Mouse (Mus musculus) hindlimb bud, embryonic 11.5 days (tissue): ENCODE data around the gene Ppfibp1.

Source experiments
- DNase-seq: peaks from one replicate; pipeline ENCODE4 v3.0.0-alpha.2; 2012; ENCODE audit warnings: low read depth, low spot score; ENCODE audit errors: extremely low spot score

Ppfibp1 gene

DNA sequence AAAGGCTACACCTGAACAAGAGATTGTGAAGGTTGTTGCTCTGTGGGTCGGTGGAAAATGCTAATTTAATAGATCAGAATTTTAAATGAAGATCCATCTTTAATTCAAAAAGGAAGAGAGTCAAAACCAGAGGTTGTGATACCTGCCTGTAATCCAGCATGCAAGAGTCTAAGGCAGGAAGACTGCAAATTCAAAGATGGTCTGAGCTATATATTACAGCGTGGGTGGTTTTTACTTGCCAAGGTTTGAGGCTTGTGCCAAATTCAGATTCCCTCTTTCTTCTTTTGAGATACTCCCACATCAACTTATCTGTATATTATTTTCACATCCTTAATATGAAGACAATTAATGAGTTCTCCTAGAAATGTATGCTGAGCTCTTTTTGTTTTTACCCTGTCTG is 140.1 kb downstream of the Ppfibp1 start:
- DNase-seq: no peak

DNA sequence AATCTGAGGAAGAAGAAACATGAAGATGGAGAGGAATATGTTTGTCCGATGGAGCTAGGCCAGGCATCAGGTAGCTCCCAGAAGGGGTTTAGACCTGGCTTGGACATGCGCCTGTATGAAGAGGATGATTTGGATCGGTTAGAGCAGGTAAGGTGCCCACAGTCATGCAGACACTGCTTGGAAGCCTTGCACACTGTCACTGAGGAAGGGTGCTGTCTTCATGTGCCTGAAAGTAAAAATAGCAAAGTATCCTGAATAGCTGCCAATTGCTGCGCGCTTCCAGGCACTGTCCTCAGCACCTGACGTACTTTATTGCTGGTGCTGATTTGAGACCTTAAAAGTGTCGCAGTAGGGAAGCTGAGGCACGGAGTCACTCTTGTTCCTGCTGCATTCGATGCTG is 141.3 kb downstream of the Ppfibp1 start:
- no peak for DNase-seq

DNA sequence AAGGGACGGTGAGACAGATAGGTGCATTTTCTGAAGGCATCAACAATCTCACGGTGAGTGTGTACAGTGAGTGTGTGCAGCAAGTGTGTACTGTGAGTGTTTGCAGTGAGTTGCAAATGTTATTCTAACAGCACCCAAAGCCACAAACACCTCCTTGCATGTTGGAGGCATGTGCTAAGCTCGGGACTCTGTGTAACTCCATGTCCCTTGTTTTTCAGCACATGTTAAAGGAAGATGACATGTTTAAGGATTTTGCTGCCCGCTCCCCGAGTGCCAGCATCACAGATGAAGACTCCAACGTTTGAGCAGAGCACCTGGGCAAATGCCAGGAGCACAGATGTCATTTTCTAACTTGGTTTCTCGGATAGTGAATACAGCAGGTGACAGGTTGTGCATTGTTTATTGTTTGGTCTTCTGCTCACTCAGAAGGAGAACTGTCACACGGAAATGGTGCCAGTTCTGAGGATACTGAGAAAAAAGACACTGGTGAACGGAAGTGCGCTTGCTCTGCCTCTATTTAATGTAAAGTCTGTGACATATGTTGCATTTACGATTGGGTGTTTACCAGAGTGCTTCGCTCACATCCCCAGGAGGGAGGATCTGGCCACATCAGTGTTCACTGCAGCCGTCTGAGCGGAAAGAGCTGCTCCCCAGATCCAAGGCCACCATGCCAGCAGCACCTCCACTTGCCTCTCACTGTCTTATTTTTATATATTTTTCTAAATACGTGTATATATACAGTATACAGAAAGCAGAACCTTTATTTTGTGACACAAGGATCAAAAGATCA is 142.0 kb downstream of the Ppfibp1 start:
- no peak for DNase-seq

DNA sequence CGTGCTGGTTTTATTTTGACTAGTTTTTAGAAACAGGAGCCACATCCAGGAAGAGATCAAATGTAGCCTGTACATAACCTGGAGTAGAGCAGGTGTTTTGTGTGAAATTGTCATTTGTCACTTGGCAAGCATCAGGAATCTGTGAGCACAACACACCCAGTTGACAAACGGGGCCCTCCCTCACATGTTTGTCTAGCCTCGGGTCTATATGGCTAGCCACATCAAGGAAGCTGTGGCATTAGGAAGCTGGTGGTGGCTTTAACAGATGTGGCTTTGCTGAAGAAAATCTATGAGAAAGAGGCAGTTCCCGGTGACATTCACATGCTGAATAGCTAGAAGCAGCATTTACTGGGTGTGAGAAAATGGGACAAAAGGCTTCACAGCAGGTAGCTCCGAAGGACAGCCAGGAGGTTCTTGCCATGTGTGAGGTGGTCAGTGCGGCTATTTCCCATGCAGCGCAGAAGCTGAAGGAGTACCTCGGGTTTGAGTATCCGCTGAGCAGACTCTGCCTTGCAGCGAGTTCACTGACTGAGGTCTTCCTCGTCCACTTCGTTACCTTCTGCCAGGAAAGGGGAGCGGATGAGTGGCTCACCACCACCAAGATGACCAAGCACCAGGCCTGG is 144.1 kb downstream of the Ppfibp1 start, which contains the start of gene Rep15:
Gene Rep15, plus strand, starts transcription at position 282 of the 623 bp plus-strand sequence.
- no peak for DNase-seq

DNA sequence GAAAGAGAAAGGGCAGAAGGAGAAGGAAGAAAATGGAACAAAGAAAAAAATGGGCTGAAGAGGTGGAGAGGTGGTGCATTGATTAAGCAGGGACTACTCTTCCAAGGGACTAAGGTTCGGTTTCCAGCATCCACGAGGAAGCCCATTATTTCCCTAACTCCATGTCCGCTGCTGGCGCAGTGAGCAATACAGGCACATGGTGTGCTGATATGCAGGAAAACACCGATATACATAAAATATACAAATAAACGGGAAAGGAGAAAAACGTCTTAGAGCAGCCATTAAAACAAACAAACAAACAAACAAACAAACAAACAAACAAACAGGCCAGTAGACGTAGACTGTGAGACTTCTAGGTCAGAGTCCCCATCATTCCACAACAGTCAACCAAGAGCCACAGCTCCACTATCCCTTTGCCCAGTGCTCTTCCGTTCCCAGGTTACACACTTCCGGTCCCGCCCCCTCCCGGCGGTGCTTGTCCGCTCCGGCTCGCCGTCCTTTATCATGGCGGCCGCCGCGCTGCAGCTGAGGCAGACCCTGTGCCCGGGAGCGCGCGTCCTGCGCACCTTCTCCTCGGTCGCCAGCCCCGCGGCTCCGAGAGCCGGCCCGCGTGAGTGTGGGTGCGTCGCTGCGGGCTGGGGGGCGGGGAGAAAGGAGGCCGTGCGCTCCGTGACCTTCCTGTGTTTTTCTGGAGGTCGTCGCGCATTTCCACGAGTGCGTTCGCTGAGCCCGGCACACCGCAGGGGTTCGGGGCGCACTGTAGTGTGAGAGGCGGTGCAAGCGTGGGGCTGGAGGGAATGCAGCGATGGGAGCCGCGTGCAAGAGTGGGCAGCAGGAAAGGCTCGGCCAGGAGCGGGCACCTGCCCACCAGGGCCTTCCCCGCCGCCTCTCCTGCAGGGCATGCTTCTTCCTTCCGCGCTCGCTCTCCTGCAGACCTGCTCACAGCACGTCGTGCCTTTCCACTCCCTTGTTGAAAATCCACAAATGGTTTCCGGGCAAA is 154.3 kb downstream of the Ppfibp1 start, which contains the start of gene Mrps35:
Gene Mrps35, plus strand, starts transcription at position 474 of the 1,000 bp plus-strand sequence.
- DNase-seq: peak; percentile 69

DNA sequence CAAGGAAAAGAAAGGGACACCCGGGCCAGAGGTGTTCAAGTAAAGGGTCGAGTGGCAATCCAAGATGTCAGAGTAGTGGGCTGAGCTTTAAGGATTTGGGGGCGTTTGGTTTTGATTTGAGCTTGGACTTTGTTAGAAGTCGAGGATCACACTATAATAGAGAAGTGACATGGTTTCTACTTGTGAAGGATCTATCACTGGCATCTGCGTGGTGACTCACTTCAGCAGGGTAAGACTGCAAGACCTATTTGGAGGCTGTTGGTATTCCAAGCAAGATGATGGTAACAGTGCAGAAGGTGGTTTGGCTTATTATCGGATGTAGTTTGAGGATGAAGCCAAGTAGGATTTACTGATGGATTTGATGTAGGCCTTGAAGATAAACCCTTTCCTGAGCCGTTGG is 155.3 kb downstream of the Ppfibp1 start:
- no peak for DNase-seq

DNA sequence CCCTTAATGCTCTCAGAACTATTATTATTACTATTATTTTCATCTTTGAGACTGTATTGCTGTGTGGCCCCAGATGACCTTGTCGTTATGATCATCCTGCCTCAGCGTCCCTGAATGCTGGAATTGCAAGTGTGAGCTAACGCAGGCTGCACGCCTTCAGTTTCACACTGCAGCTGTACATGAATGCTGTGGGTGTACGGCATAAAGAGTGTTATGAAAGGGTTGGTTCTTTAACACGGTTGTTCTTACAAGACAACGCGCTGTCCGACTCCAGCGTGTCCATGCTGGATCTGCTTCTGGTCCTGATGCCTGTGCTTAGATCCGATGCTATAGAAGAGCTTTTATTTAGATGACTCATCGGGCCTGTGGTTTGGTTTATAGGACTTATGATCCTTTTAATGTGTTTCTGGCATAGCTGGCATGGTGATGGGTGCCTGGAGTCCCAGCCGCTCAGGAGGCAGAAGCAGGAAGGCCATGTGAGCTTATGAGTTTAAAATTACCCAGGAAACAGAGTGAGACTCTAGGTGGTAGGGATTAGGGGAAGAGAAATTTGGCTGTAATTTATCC is 161.0 kb downstream of the Ppfibp1 start:
- no peak for DNase-seq

DNA sequence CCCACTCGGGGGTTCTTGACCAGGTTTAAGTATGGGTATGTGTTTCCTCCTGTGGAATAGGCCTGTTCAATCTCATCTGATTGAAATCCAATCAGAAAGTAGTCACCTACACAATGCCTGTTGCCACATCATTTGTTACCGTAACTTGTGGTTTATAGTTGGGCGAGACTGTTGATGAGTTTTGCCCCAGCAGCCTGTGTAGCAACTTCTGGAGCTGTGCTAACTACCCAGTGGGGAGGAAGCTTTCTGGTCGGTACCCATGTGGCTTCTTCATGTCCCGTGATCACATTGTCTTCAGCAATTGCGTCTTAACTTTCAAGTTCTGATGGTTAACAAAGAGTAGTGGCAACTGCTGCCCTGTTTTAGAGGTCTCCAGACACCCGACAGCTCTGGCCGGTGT is 163.4 kb downstream of the Ppfibp1 start:
- DNase-seq: no peak

DNA sequence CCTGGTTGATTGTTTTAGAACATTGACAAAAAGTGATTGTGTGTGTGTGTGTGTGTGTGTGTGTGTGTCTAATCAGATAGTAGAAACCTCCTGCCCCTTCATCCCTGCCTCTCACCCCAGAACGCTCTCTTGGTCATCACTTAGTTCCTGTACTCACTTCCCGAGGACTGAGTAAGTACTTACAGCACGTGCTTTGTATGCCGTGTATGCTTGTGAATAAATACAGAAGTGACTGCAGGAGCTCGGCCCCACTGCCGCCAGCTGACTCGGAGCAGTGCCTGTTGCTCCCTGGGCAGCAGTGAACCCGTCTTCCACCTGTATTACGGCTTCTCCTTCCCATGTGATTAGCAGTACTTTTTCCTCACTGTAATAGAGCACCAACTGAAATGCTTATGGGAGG is 164.2 kb downstream of the Ppfibp1 start:
- DNase-seq: no peak

DNA sequence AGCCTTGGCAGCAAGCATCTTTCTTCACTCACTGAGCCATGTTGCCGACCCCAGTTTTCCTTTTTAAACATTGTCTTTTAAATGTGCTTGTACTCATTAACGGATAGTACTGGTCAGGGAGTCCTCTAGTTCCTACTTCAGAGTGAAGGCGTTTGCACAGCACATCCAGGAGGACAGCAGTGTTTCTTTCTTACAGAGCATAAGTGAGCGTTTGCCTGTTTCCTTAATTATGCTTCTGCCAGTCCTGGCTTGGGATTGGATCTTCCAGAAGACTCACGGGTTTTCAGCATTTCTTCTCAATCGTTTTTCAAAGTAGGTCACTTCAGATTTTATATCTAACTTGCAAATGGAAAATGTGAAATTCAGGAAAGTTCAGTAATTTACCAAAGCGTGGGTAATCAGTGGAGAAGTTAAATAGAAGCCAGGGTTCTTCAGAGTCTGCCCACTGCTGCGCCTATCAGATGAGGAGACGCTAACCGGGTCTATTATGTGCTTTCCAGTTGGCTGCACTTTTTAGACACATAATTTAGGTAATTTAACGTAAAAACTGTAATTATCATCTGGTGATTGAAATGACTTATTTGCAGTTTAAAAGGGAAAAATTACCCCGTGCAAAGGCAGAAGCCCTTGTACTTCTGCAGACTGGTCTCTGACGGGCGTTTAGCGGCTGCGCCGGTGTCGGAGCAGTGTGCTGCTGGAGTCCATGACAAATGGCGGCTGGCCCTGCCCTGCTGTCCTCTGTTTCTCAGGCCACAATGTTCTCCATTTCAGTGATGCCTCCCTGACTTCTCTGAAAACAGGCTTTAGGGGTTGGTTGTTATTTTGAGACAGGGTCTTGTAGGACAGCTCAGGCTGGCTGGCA is 165.7 kb downstream of the Ppfibp1 start:
- no peak for DNase-seq

DNA sequence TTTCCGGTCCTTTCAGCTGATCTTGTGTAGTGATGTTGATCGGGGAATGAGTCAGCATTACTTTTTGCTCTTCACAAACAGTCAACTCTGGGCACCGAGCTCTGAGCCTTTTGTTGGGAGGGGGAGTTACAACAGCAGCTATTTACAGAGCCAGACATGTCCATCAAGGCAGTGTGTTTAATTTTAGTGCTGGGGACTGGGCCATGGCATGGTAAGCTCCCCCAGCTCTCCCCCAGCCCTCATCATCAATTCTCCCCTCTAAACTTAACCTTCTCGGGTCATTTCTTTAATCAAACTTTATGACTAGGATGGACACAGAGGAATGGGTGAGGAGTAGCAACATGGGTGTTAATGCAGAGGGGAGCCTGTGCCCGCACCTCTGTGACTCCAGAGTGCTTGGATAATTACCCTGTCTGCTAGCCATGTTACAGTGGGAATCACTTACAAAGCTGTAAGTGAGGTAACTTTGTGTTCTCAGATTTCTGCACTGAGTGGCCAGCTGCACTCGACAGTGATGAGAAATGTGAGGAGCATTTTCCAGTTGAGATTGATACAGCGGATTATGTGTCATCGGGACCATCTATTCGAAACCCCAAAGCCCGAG is 167.2 kb downstream of the Ppfibp1 start:
- no peak for DNase-seq

DNA sequence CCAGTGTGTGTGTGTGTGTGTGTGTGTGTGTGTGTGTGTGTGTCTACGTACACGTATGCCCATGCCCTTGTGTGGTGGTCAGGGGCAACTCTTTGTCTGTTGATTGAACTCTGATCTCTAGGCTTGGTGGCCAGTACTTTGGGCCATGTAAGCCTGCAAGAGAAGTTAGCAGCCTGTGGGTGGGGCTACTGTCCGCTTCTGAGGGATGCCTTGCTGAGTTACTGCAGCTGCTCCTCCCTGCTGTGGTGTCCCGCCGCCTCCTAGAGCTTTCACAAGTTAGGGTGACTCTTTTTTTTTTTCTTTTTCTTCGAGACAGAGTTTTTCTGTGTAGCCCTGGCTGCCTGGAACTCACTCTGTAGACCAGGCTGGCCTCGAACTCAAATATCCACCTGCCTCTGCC is 171.0 kb downstream of the Ppfibp1 start:
- no peak for DNase-seq

DNA sequence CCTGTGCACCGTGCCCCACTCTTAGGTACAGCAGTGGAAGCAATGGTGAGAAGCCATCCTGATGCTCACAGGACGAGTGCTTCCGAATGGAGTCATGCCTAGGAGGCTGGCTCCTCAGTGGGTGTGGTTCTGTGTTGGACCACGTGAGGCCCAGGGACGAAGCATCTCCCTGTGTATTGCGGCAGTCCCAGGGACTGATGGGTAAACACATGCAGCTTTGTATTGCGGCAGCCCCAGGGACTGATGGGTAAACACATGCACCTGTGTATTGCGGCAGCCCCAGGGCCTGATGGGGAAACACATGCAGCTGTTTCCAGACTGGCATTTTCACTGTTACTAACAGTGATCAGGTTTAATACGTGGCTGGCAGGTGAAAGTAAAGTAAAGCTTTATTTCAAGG is 173.3 kb downstream of the Ppfibp1 start:
- no peak for DNase-seq

DNA sequence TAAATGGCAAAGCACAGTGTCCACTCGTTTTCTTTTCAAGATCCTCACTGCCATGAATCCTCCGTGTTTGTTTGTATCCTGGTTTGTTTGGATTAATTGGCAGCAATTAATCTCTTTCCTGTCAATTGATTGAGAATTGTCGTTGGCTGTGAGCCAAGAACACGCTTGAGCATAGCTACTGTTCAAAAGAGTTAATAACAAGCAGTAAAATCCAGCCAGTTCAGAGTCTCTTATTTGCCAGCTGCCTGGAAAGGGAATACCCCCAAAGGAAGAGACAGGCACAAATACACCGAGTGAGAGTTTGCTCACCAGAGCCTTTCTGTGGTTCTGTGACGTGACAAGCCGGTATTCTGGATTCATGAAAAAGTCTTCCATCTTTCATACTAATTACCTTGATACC is 173.7 kb downstream of the Ppfibp1 start:
- no peak for DNase-seq

DNA sequence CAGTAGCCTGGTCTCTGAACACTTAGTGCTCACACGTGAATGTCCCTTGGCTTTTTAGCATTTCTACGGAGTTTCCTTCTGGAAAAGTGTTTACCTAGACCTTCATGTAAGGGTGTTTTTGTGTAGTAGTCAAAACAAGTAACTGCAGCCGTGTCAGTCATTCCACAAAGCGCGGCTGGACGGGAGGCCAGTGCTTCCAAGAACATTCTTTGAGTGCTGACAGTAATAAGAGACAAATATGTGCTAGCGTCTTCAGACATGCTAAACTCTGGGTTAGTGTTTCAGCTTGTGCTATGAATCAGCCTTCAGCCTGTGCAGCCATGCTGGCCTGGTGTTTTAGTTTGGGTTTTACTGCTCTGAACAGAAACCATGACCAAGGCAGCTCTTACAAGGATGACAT is 174.4 kb downstream of the Ppfibp1 start:
- DNase-seq: no peak

DNA sequence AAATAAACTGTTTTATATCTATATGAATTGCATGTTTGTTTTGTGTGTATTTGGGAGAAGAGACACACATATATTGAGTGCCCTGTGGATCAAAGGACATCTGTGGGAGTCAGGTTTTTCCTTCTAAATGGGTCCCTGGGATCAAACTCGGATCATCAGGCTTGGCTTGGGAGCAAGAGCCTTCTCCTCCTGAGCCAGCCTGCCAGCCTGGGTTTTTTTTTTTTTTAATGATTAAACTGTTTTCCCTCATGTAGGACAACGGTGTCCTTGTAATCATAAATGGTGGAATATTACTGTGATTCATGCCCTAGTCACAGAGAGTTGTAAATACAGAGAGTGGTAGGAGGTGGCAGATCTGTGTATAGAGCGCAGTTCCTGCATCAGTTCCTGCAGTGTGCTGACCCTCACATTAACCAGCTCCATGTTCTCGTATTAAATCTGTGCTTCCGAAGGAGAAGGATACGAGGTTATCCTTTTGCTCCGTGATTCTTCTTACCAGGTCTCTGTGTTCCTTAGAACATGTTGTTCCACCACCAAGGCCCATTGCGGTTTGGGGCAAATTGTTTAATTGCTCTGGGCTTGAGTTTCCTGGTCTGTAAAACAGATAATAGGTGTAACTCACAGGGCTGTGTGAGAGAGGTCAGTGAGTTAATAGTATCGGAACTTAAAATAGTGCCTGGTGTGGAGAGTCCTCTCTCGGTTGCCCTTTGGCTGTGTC is 176.1 kb downstream of the Ppfibp1 start:
- DNase-seq: no peak

DNA sequence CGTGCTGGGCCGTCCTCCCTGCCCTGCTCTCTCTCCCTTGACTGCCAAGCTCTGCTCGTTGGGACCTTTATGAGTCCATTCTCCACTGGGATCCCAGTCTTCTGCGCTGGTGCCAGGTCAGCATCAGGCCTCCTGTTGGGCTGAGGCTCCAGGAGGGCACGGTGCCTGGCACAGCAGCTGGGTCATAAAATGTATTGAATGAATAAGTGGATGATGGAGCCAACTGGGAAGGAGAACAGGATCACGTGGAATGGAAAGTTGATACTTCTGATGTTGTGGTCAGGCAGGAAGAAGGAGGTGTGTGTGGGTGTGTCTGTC is 176.6 kb downstream of the Ppfibp1 start:
- DNase-seq: no peak

DNA sequence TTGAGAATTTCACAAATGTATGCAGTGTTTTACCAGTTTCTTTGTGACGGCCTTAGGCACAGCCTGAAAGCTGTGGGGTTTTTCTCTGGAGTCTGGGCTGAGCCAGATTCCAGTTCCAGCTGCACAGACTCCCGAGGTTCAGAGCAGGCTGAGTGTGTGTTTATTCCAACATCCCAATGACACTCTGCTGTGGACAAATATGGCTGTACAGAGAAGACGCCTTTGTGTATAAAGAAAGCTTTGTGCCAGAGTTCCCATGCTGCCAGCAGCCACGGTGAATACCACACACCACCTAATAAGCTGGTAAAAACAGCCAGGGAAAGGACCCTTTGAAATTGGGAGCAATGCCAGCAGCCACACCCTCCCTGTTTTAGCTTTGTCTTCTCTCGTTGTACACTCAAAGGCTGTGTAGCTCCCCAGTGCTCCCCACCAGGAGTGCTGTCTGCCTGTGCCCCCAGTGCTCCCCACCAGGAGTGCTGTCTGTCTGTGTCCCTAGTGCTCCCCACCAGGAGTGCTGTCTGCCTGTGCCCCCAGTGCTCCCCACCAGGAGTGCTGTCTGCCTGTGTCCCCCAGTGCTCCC is 187.6 kb downstream of the Ppfibp1 start:
- no peak for DNase-seq

DNA sequence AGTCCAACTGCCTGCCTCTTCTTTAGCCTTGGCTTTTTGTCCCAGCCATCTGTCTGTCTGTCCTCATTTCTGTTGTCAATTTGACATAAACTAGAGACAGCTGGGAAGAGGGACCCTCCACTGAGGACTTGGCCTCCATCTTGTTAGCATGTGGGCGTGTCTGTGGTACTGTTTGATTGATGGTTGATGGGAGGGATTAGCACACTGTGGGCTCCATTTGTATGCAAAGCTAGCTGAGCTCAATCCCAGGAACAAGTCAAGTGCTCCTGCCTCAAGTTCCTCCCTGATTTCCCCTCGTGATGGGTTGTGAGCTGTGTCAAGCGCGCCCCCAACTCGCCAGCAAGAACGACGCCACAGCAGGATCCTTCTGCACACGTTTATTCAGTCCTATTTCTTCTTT is 188.6 kb downstream of the Ppfibp1 start:
- no peak for DNase-seq
